8 mouse cellular contexts compared by ENCODE assay signal in the genomic region with DNA sequence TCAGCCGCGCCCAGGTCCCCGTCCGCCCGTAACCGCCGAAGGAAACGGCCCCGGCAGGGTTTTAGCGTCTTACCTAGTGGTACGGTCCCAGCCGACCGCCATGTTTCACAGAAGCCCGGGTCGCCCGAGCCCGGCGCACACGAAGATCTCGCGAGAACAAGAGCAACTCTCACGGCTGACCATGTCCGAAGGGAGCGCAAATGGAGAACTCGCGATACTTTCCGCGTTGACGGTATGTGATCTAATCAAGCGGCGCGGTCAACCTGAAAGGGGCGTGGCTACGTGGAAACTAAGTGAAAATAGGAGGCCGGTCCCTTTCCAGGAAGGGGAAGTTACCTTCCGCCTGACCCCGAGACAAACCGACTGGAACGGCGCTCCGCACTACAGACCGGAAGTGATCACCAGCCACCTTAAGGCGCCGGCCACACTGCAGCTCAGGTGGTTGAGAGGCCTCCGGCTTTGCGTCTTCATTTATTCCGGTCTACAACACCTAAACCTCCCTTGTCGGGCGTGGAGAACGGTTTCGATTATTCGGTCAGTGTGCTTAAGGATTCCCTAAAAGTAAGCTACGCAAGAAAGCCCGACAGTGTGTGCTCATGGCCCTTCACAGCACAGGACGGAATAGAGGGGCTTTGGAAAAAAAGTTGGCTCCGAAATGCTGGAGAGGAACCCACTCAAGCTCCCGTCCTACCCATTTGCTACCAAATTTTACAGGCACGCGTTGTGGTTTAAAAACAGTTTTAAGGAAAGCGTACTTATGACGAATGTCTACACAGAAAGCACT. TPM values are rescaled to one million over a fixed set of nuclear protein-coding genes. Genes with fewer than 3 reads are reported as not detected.
DNase-seq lines count a peak whose midpoint lies in the region; ATAC-seq and TF ChIP-seq lines count a peak whose summit lies in the region.

A gene (minus strand): TSS at position 478 of the 784 bp plus-strand sequence.

- dilution Hi-C loops in CH12.LX (cut with MboI; ENCODE audit: extremely low pct_ligation_motif_present, extremely low pct_unique_long_range_greater_than_20kb, low sequenced_read_pairs) = no loop called here

- peaks cover 0 to 19% of the 10 kb centered on the region in 2 experiments for H3K36me3 ChIP-seq in CH12.LX (replicated peaks in 1 of 2; ENCODE audit: control insufficient read depth in 1 of 2, insufficient read depth in 1 of 2, low read length in 1 of 2)
- no peaks in the 10 kb centered on the region for H3K36me3 ChIP-seq in forebrain, embryonic 11.5 days (ENCODE audit: control insufficient read depth, insufficient read depth, low read length)
- no peaks in the 10 kb centered on the region for H3K36me3 ChIP-seq in heart, embryonic 16.5 days (ENCODE audit: control insufficient read depth, insufficient read depth)
- H3K36me3 ChIP-seq in liver, embryonic 15.5 days (replicated peaks) = 0 out of 2 replicates have a peak, but pooled peaks cover 11% of the 10 kb centered on the region
- no peaks in the 10 kb centered on the region for H3K36me3 ChIP-seq in neural tube, embryonic 12.5 days

- peak within 1 kb of the TSS; percentile 89 to 95 (median 92) for H3K4me3 ChIP-seq in CH12.LX (replicated peaks in 1 of 3; ENCODE audit: low read depth in 2 of 3, low read length in 2 of 3, poor library complexity in 1 of 3)
- peak within 1 kb of the TSS; percentile 98 for H3K4me3 ChIP-seq in forebrain, embryonic 11.5 days (ENCODE audit: low read depth, low read length)
- H3K4me3 ChIP-seq in heart, embryonic 16.5 days (ENCODE audit: low read length) = peak within 1 kb of the TSS; percentile 99
- peak within 1 kb of the TSS; percentile 95 for H3K4me3 ChIP-seq in liver, embryonic 15.5 days (replicated peaks)
- peak within 1 kb of the TSS; percentile 88 for H3K4me3 ChIP-seq in neural tube, embryonic 12.5 days

- peak; percentile 92 for TF ChIP-seq POLR2A in CH12.LX (IDR thresholded peaks at IDR 0.05; ENCODE audit: low read depth, low read length)

- no peaks in the 10 kb centered on the region for H3K27me3 ChIP-seq in CH12.LX (replicated peaks)
- H3K27me3 ChIP-seq in forebrain, embryonic 11.5 days (ENCODE audit: control insufficient read depth, insufficient read depth, low read length) = no peaks in the 10 kb centered on the region
- no peaks in the 10 kb centered on the region for H3K27me3 ChIP-seq in heart, embryonic 16.5 days (ENCODE audit: control insufficient read depth, insufficient read depth, low read length)
- no peaks in the 10 kb centered on the region for H3K27me3 ChIP-seq in liver, embryonic 15.5 days
- no peaks in the 10 kb centered on the region for H3K27me3 ChIP-seq in neural tube, embryonic 12.5 days (replicated peaks)

- peak; percentile 100 for DNase-seq in CH12.LX (ENCODE audit: extremely low read depth)
- DNase-seq in c-Kit-positive CD71-positive TER-119-negative erythroid progenitor cells, embryonic 14.5 days (ENCODE audit: low read depth) = peak; percentile 100
- peak; percentile 97 for DNase-seq in forebrain, embryonic 11.5 days (ENCODE audit: low spot score)
- peak; percentile 98 to 99 for DNase-seq in kidney, postnatal 36 days
- DNase-seq in telencephalon, adult 2 months (ENCODE audit: low read depth, low spot score) = peak; percentile 99

- peak within 1 kb of the TSS; percentile 51 for H3K27ac ChIP-seq in CH12.LX (ENCODE audit: insufficient read depth, low read depth)
- peak within 1 kb of the TSS; percentile 76 for H3K27ac ChIP-seq in forebrain, embryonic 11.5 days (ENCODE audit: low read depth, low read length)
- H3K27ac ChIP-seq in heart, embryonic 16.5 days (ENCODE audit: low read length) = peak within 1 kb of the TSS; percentile 89
- H3K27ac ChIP-seq in liver, embryonic 15.5 days (replicated peaks) = peak within 1 kb of the TSS; percentile 95
- H3K27ac ChIP-seq in neural tube, embryonic 12.5 days = peak within 1 kb of the TSS; percentile 76

- no peaks in the 10 kb centered on the region for H3K9me3 ChIP-seq in CH12.LX (replicated peaks; ENCODE audit: low read length)
- no peaks in the 10 kb centered on the region for H3K9me3 ChIP-seq in forebrain, embryonic 11.5 days (ENCODE audit: control insufficient read depth, low read length)
- no peaks in the 10 kb centered on the region for H3K9me3 ChIP-seq in heart, embryonic 16.5 days (replicated peaks; ENCODE audit: control insufficient read depth, low read length)
- no peaks in the 10 kb centered on the region for H3K9me3 ChIP-seq in liver, embryonic 15.5 days (replicated peaks)
- no peaks in the 10 kb centered on the region for H3K9me3 ChIP-seq in neural tube, embryonic 12.5 days

- peak; percentile 98 for ATAC-seq in forebrain, embryonic 11.5 days (replicated peaks; ENCODE audit: low FRiP score)
- ATAC-seq in heart, embryonic 16.5 days (replicated peaks; ENCODE audit: extremely low read depth, insufficient read depth, low FRiP score) = peak; percentile 97
- peak; percentile 98 for ATAC-seq in liver, embryonic 15.5 days (ENCODE audit: insufficient read depth)
- peak; percentile 99 for ATAC-seq in neural tube, embryonic 12.5 days (ENCODE audit: low FRiP score, low read depth)

- under 1% methylated on average over 61 of the region's 61 CpGs for WGBS in forebrain, embryonic 11.5 days
- WGBS in heart, embryonic 16.5 days = under 1% methylated on average over 61 of the region's 61 CpGs
- WGBS in liver, embryonic 15.5 days (ENCODE audit: insufficient replicate concordance) = under 1% methylated on average over 61 of the region's 61 CpGs
- 1% methylated on average over 61 of the region's 61 CpGs for whole genome bisulfite sequencing in neural tube, embryonic 12.5 days

- in situ Hi-C loops in CH12.LX (cut with MboI; ENCODE audit: low pct_ligation_motif_present, low pct_unique_long_range_greater_than_20kb, low sequenced_read_pairs) = loop anchor here (10.0 kb wide), 1 partner anchor 703 kb away; no protein-coding TSS in a partner anchor

- peaks cover 60% of the 10 kb centered on the region for H3K79me2 ChIP-seq in CH12.LX (replicated peaks; ENCODE audit: control insufficient read depth, extremely low read depth, insufficient read depth, poor library complexity, severe bottlenecking)

- H3K4me1 ChIP-seq in CH12.LX (ENCODE audit: control insufficient read depth in 1 of 2, insufficient read depth in 2 of 2) = peaks cover 12 to 60% of the 10 kb centered on the region in 2 experiments
- no peaks in the 10 kb centered on the region for H3K4me1 ChIP-seq in forebrain, embryonic 11.5 days (replicated peaks; ENCODE audit: control insufficient read depth, insufficient read depth, low read length)
- peaks cover 22% of the 10 kb centered on the region for H3K4me1 ChIP-seq in heart, embryonic 16.5 days (ENCODE audit: control insufficient read depth, insufficient read depth, low read length)
- H3K4me1 ChIP-seq in liver, embryonic 15.5 days (replicated peaks) = peaks cover 29% of the 10 kb centered on the region
- peaks cover 9% of the 10 kb centered on the region; the same call in 1 of the 2 replicates for H3K4me1 ChIP-seq in neural tube, embryonic 12.5 days

- peak within 1 kb of the TSS; percentile 98 for H3K9ac ChIP-seq in CH12.LX (ENCODE audit: insufficient read depth, low read depth)
- H3K9ac ChIP-seq in forebrain, embryonic 11.5 days (ENCODE audit: low read length) = peak within 1 kb of the TSS; percentile 93
- peak within 1 kb of the TSS; percentile 92 for H3K9ac ChIP-seq in heart, embryonic 16.5 days (ENCODE audit: low read length)
- peak within 1 kb of the TSS; percentile 97 for H3K9ac ChIP-seq in liver, embryonic 15.5 days
- H3K9ac ChIP-seq in neural tube, embryonic 12.5 days = peak within 1 kb of the TSS; percentile 95

- TF ChIP-seq EP300 in CH12.LX (IDR thresholded peaks at IDR 0.05; ENCODE audit: low read length) = no peak

- TF ChIP-seq CTCF in CH12.LX (conservative IDR thresholded peaks at IDR 0.05 in 1 of 2, IDR thresholded peaks at IDR 0.05 in 1 of 2; ENCODE audit: low read depth in 2 of 2, low read length in 2 of 2) = no peak

- TF ChIP-seq RAD21 in CH12.LX (IDR thresholded peaks at IDR 0.05; ENCODE audit: low read depth, low read length) = no peak

- H3K4me2 ChIP-seq in CH12.LX (ENCODE audit: insufficient read depth, low read depth, poor library complexity, severe bottlenecking) = peak within 1 kb of the TSS; percentile 96
- H3K4me2 ChIP-seq in forebrain, embryonic 11.5 days (ENCODE audit: low read depth, low read length, severe bottlenecking) = peak within 1 kb of the TSS; percentile 76
- peak within 1 kb of the TSS; percentile 94 for H3K4me2 ChIP-seq in heart, embryonic 16.5 days (ENCODE audit: low read depth, low read length)
- H3K4me2 ChIP-seq in liver, embryonic 15.5 days = peak within 1 kb of the TSS; percentile 81
- peak within 1 kb of the TSS; percentile 75 for H3K4me2 ChIP-seq in neural tube, embryonic 12.5 days (replicated peaks)

TF ChIP-seq in CH12.LX, 34 proteins besides CTCF, POLR2A, EP300 and RAD21 (continues in another document):
- TF ChIP-seq MXI1 (IDR thresholded peaks at IDR 0.05; ENCODE audit: low read depth, low read length) = peak; percentile 13; the same call in 1 of the 2 replicates
- TF ChIP-seq TCF12 (IDR thresholded peaks at IDR 0.05; ENCODE audit: low read depth, low read length) = peak; percentile 90
- TF ChIP-seq JUND (conservative IDR thresholded peaks at IDR 0.05; ENCODE audit: low read depth, low read length) = no peak
- peak; percentile 99 for TF ChIP-seq CHD2 (IDR thresholded peaks at IDR 0.05; ENCODE audit: low read length)
- 0 out of 2 replicates have a peak, but pooled peaks have one; percentile 49 for TF ChIP-seq MAX (IDR thresholded peaks at IDR 0.05; ENCODE audit: low read length)
- TF ChIP-seq CHD1 (IDR thresholded peaks at IDR 0.05; ENCODE audit: low read depth, low read length) = no peak
- TF ChIP-seq PAX5 (IDR thresholded peaks at IDR 0.05; ENCODE audit: low read length) = no peak
- TF ChIP-seq MEF2A (IDR thresholded peaks at IDR 0.05; ENCODE audit: borderline replicate concordance, low read depth, low read length) = peak; percentile 46; the same call in 1 of the 2 replicates
- TF ChIP-seq ELF1 (IDR thresholded peaks at IDR 0.05; ENCODE audit: low read depth, low read length) = peak; percentile 95
- peak; percentile 59; the same call in 1 of the 2 replicates for TF ChIP-seq KAT2A (IDR thresholded peaks at IDR 0.05; ENCODE audit: insufficient replicate concordance, low read length)
- TF ChIP-seq SIN3A (IDR thresholded peaks at IDR 0.05; ENCODE audit: low read length) = no peak; the same call in 1 of the 2 replicates
- peak; percentile 83 for TF ChIP-seq MYC (IDR thresholded peaks at IDR 0.05; ENCODE audit: low read depth, low read length)
- TF ChIP-seq RCOR1 (conservative IDR thresholded peaks at IDR 0.05; ENCODE audit: low read depth, low read length) = no peak

RNA-seq across cellular contexts. Expression of the gene that starts here (rescaled TPM):
- 91.5 and 109 TPM in 2 replicates for total RNA-seq in CH12.LX (2012; rRNA removed)
- 227 and 269 TPM in 2 replicates for total RNA-seq in CH12.LX (2014; rRNA removed)
- 80.7 and 89.0 TPM in 2 replicates for polyA plus RNA-seq in CH12.LX (2012; ENCODE audit: insufficient read length, low read depth)
- polyA plus RNA-seq in forebrain, embryonic 11.5 days (2014; fragmentation: Nextera tagmentation; extraction: Ambion mirVana) = 179 and 213 TPM in 2 replicates
- polyA plus RNA-seq in heart, embryonic 16.5 days (2015; fragmentation: Nextera tagmentation; extraction: Ambion mirVana) = 144 and 148 TPM in 2 replicates
- polyA plus RNA-seq in liver, embryonic 15.5 days (2015; fragmentation: Nextera tagmentation; extraction: Ambion mirVana) = 93.6 and 104 TPM in 2 replicates
- 218 and 223 TPM in 2 replicates for polyA plus RNA-seq in neural tube, embryonic 12.5 days (2016; fragmentation: Nextera tagmentation; extraction: Ambion mirVana)

Comparison
In these comparisons a context has a peak if more than half of its experiments do, and no peak if none do; other contexts are left out.
1. Peak in every context shown above with its lines: DNase-seq, ATAC-seq, H3K4me3 ChIP-seq and H3K27ac ChIP-seq.